Mouse (Mus musculus) myocyte (in vitro differentiated cells): ENCODE results near the gene Als2cl. TPM values are rescaled to one million over a fixed set of nuclear protein-coding genes. Genes with fewer than 3 reads are reported as not detected.

ENCODE experiments used
- H3K27me3 ChIP-seq: one replicate; pipeline ENCODE4 v1.6.1; 2011; ENCODE audit not compliant: control insufficient read depth, insufficient read depth, insufficient read length
- H3K36me3 ChIP-seq: one replicate; pipeline ENCODE4 v1.6.1; 2011; ENCODE audit not compliant: control insufficient read depth, insufficient read depth
- H3K4me2 ChIP-seq: one replicate; pipeline ENCODE4 v1.6.1; 2011; ENCODE audit warnings: low read depth, control low read depth
- H3K4me3 ChIP-seq: one replicate; pipeline ENCODE4 v1.5.1; 2011; ENCODE audit warnings: mild to moderate bottlenecking, control low read depth, moderate library complexity
- H3K79me2 ChIP-seq: one replicate; pipeline ENCODE4 v1.6.1; 2011; ENCODE audit not compliant: control insufficient read depth, insufficient read depth
- H3ac ChIP-seq: one replicate; pipeline ENCODE4 v1.6.1; 2011; ENCODE audit not compliant: control insufficient read depth, insufficient read length
- CEBPB ChIP-seq: IDR thresholded peaks from 2 replicates; pipeline ENCODE4 v1.6.1; 2011; ENCODE audit warnings: mild to moderate bottlenecking, moderate library complexity; ENCODE audit not compliant: poor library complexity, insufficient read depth, severe bottlenecking
- E2F4 ChIP-seq: IDR thresholded peaks from one replicate; pipeline ENCODE4 v1.6.1; 2011; ENCODE audit warnings: mild to moderate bottlenecking, control low read depth, moderate library complexity; ENCODE audit not compliant: insufficient read depth
- MAX ChIP-seq: IDR thresholded peaks from one replicate; pipeline ENCODE4 v1.6.1; 2011; ENCODE audit warnings: low read depth, mild to moderate bottlenecking, control low read depth
- MYOD1 ChIP-seq, 3 experiments: IDR thresholded peaks; one replicate each; pipeline ENCODE4 v1.6.1; 2011; ENCODE audit warnings: control low read depth in 2 of 3, low read depth in 2 of 3, mild to moderate bottlenecking in 2 of 3, moderate library complexity in 1 of 3; ENCODE audit not compliant: insufficient read length in 2 of 3, control insufficient read depth in 1 of 3
- MYOG ChIP-seq, 3 experiments: IDR thresholded peaks; one replicate each; pipeline ENCODE4 v1.6.1; 2011; ENCODE audit warnings: control low read depth in 2 of 3, low read depth in 2 of 3, mild to moderate bottlenecking in 2 of 3; ENCODE audit not compliant: insufficient read length in 2 of 3, control insufficient read depth in 1 of 3, insufficient read depth in 1 of 3
- POLR2A ChIP-seq: IDR thresholded peaks from one replicate; pipeline ENCODE4 v1.6.1; 2011; ENCODE audit warnings: low read depth, mild to moderate bottlenecking, control low read depth, moderate library complexity; ENCODE audit not compliant: insufficient read length
- POLR2AphosphoS2 ChIP-seq: IDR thresholded peaks from one replicate; pipeline ENCODE4 v1.6.1; 2011; ENCODE audit warnings: low read depth, control low read depth; ENCODE audit not compliant: insufficient read length
- REST ChIP-seq: IDR thresholded peaks from one replicate; pipeline ENCODE4 v1.6.1; 2011; ENCODE audit warnings: mild to moderate bottlenecking, control low read depth, moderate library complexity; ENCODE audit not compliant: insufficient read depth, insufficient read length
- SRF ChIP-seq: IDR thresholded peaks from one replicate; pipeline ENCODE4 v1.6.1; 2011; ENCODE audit warnings: low read depth; ENCODE audit not compliant: control insufficient read depth, insufficient read length
- TCF12 ChIP-seq: IDR thresholded peaks from one replicate; pipeline ENCODE4 v1.6.1; 2011; ENCODE audit warnings: mild to moderate bottlenecking, control low read depth; ENCODE audit not compliant: poor library complexity, insufficient read depth, severe bottlenecking
- TCF3 ChIP-seq: IDR thresholded peaks from one replicate; pipeline ENCODE4 v1.6.1; 2011; ENCODE audit warnings: low read depth, control low read depth; ENCODE audit not compliant: insufficient read length
- USF1 ChIP-seq: IDR thresholded peaks from one replicate; pipeline ENCODE4 v1.6.1; 2011; ENCODE audit warnings: low read depth, mild to moderate bottlenecking, control low read depth, moderate library complexity
- polyA plus RNA-seq: library from polyadenylated mRNA; unstranded; fragments of >200 nt; fragmentation: generic; extraction: Trizol; gene quantifications from one replicate; pipeline ENCODE4 v1.2.1, GENCODE M21; 2012; ENCODE audit warnings: missing spikeins

Gene Als2cl
- polyA plus RNA-seq, 1 experiment: 2.5 TPM

DNA sequence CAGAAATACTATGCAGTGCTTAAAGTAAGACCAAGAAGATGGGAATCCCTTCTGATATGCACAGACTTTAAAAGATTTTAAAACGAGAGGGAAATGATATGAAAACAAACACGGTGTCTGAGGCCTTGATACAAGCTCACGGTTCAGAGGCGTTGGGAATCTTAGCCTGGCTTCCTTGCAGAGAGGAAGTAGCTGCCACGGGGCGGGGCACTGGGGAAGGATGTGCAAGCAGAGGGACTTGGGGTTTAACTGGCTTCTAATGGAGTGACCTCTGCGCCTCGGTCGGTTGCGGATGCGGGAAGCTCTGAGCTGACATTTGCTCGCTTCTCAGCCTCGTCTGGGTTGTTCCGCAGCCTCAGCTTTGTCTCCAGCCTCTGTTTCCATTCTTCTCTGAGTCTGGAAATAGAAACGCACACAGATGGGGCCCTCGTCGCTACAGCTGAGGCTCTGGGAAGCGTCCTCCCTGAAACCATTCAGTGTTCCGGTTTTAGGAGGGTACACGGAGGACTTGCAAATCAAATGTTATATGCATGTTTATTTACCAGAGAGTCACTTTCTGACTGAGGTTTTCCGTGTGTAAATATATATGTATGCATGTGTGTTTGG, 35.1 kb downstream of the Als2cl start:
- TF ChIP-seq SRF (no peak), MAX (no peak), REST (no peak), POLR2A (no peak), POLR2AphosphoS2 (no peak), TCF12 (no peak), MYOG (IDR thresholded peaks at IDR 0.05; ENCODE audit: control insufficient read depth in 1 of 3, insufficient read depth in 1 of 3, insufficient read length in 2 of 3, low read depth in 2 of 3) (no peak), CEBPB (no peak), TCF3 (no peak), MYOD1 (IDR thresholded peaks at IDR 0.05; ENCODE audit: control insufficient read depth in 1 of 3, insufficient read length in 2 of 3, low read depth in 2 of 3) (no peak), E2F4 (no peak), USF1 (no peak)
- no peak overlapping the region for H3K4me2 ChIP-seq

DNA sequence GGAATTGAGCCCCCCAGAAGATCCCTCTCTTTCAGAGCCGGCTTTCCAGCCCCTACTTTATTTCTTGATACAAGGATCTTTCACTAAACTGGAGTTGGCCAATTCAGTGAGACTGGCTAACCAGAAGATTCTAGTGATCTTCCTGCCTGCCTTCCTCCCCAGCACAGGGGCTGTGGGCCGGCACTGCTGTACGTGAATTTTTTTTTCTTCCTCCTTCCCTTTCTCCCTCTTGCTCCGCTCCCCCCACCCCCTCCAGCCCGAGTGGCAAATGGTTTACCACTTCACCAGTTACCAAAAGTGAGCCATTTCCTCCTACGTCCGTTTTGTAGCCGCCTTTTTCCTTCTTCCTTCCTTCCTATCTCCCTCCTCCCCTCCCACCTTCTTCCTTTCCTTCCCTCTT, 35.8 kb downstream of the Als2cl start:
- H3K79me2 ChIP-seq: no peaks in the 10 kb centered on the region
- no peak overlapping the region for H3K4me2 ChIP-seq
- TF ChIP-seq USF1 (no peak), MYOG (IDR thresholded peaks at IDR 0.05; ENCODE audit: control insufficient read depth in 1 of 3, insufficient read depth in 1 of 3, insufficient read length in 2 of 3, low read depth in 2 of 3) (no peak), REST (no peak), E2F4 (no peak), MYOD1 (IDR thresholded peaks at IDR 0.05; ENCODE audit: control insufficient read depth in 1 of 3, insufficient read length in 2 of 3, low read depth in 2 of 3) (no peak), POLR2AphosphoS2 (no peak), SRF (no peak)
- no peak overlapping the region for H3K4me3 ChIP-seq
- no peak overlapping the region for H3ac ChIP-seq
- H3K27me3 ChIP-seq: peaks cover 31% of the 10 kb centered on the region
- no peaks in the 10 kb centered on the region for H3K36me3 ChIP-seq

More for the DNA sequence above, 35.1 kb downstream of the Als2cl start:
- no peak overlapping the region for H3K4me3 ChIP-seq
- no peaks in the 10 kb centered on the region for H3K36me3 ChIP-seq
- no peak overlapping the region for H3ac ChIP-seq
- H3K27me3 ChIP-seq: peaks cover 26% of the 10 kb centered on the region
- no peaks in the 10 kb centered on the region for H3K79me2 ChIP-seq

DNA sequence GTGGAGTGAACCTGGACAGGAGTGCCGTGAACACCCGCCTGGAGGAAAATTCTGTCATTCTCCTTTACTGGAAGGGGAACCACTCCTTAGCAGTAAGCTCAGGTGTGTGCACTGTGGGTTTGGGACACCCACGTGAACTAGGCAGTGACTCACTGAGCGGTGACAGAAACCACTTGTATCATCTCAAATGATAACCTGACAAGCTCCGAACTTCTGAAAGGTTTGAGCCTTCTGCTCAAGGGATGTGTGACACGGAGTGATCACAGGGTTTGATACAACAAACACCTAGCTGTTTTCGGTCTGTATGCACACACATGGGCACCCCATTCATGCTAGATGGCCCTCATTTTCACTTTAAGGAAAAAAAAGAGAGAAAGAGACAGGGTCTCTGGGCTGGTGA, 37.1 kb downstream of the Als2cl start, which contains the start of gene Fam240a:
Gene Fam240a (minus strand): TSS at position 76 of the 400 bp plus-strand sequence.
- H3K79me2 ChIP-seq: no peaks in the 10 kb centered on the region
- peaks cover 35% of the 10 kb centered on the region for H3K27me3 ChIP-seq
- H3K4me2 ChIP-seq: no peak within 1 kb of the TSS
- no peak within 1 kb of the TSS for H3ac ChIP-seq
- TF ChIP-seq POLR2AphosphoS2 (no peak), MYOD1 (IDR thresholded peaks at IDR 0.05; ENCODE audit: control insufficient read depth in 1 of 3, insufficient read length in 2 of 3, low read depth in 2 of 3) (no peak), MYOG (IDR thresholded peaks at IDR 0.05; ENCODE audit: control insufficient read depth in 1 of 3, insufficient read depth in 1 of 3, insufficient read length in 2 of 3, low read depth in 2 of 3) (no peak), REST (no peak), CEBPB (no peak), TCF12 (no peak), POLR2A (no peak), E2F4 (no peak), USF1 (no peak), MAX (no peak), TCF3 (no peak), SRF (no peak)
- H3K4me3 ChIP-seq: no peak within 1 kb of the TSS
- H3K36me3 ChIP-seq: no peaks in the 10 kb centered on the region

DNA sequence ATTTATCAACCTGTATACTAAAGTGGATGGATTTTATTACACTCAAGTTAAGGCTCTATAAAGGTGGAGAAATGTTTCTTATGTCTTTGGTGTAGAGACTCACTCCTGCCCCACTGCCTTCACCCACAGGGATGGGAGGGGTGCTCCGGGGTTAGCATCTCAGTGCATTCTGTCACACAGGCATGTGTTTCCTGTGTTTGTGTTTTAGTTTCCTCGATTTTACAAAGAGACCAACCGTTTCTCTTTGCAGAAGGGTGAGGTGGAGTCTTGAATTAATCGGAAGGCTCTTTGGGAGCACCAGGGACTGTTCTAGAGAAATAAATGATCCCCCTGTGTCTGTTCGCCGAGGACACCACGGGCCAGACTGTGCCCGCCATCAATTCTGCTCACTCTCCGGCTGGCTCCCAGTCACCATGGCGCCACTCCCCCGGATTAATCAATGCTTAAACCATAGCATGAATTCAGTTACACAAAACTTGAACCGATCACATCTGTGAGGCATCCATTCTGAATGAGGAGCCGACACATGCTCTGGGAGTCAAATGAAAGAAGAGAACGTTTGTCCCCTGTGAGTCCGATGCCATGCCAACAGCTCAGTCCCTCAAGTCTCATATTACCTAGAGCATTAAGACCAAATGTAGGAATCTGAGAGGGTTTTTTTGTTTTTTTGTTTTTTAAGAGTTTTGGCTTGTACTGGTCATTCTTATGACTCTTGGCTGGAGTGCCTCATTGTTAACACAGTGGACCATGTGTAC, 41.2 kb downstream of the Als2cl start:
- H3K4me3 ChIP-seq: no peak overlapping the region
- TF ChIP-seq POLR2A (no peak), E2F4 (no peak), TCF3 (no peak), POLR2AphosphoS2 (no peak), MYOD1 (IDR thresholded peaks at IDR 0.05; ENCODE audit: control insufficient read depth in 1 of 3, insufficient read length in 2 of 3, low read depth in 2 of 3) (no peak)
- H3K4me2 ChIP-seq: no peak overlapping the region

More for the DNA sequence above, 41.2 kb downstream of the Als2cl start:
- Histone ChIP-seq H3K27me3 (peaks cover 31% of the 10 kb centered on the region), H3K36me3 (no peaks in the 10 kb centered on the region), H3K79me2 (no peaks in the 10 kb centered on the region), H3ac (no peak overlapping the region)
